Mouse (Mus musculus) embryonic facial prominence, embryonic 15.5 days (tissue): ENCODE data around the gene Gatm. TPM values are rescaled to one million over a fixed set of nuclear protein-coding genes. Genes with fewer than 3 reads are reported as not detected.

Experiments
- ATAC-seq: fragments of 200-750 bp; cut with Nextera tagmentation; 2 replicates; pipeline ENCODE4 v1.8.0; 2017; ENCODE audit warnings: low read depth, moderate TSS enrichment; ENCODE audit not compliant: insufficient number of reproducible peaks, low FRiP score, low TSS enrichment
- H3K27ac ChIP-seq: fragments of 300-500 bp; sonication (generic); replicated peaks from 2 replicates; pipeline ENCODE4 v1.5.1; 2015; ENCODE audit warnings: mild to moderate bottlenecking, inconsistent platforms
- H3K27me3 ChIP-seq: fragments of 300-500 bp; sonication (generic); 2 replicates; pipeline ENCODE4 v1.6.1; 2015; ENCODE audit warnings: inconsistent platforms
- H3K36me3 ChIP-seq: fragments of 300-500 bp; sonication (generic); 2 replicates; pipeline ENCODE4 v1.6.1; 2015; ENCODE audit warnings: mild to moderate bottlenecking, inconsistent platforms
- H3K4me1 ChIP-seq: fragments of 300-500 bp; sonication (generic); 2 replicates; pipeline ENCODE4 v1.6.1; 2015; ENCODE audit warnings: inconsistent platforms
- H3K4me2 ChIP-seq: fragments of 300-500 bp; sonication (generic); replicated peaks from 2 replicates; pipeline ENCODE4 v1.6.1; 2015; ENCODE audit warnings: mild to moderate bottlenecking, inconsistent platforms
- H3K4me3 ChIP-seq: fragments of 300-500 bp; sonication (generic); replicated peaks from 2 replicates; pipeline ENCODE4 v1.5.1; 2015; ENCODE audit warnings: mild to moderate bottlenecking, inconsistent platforms
- H3K9ac ChIP-seq: fragments of 300-500 bp; sonication (generic); 2 replicates; pipeline ENCODE4 v1.6.1; 2015; ENCODE audit warnings: inconsistent platforms
- H3K9me3 ChIP-seq: fragments of 300-500 bp; sonication (generic); replicated peaks from 2 replicates; pipeline ENCODE4 v1.6.1; 2016; ENCODE audit warnings: inconsistent platforms
- WGBS: fragments of 180-500 bp; shearing (Covaris S2); methylation state at CpG from one replicate; pipeline ENCODE4 v1.1.7; 2015; 5-methylcytosine and 5-hydroxymethylcytosine counted together
- polyA plus RNA-seq: library from polyadenylated mRNA; unstranded; fragments of >200 nt; fragmentation: Nextera tagmentation; extraction: Ambion mirVana; gene quantifications from 2 replicates; pipeline ENCODE4 v1.2.1, GENCODE M21; 2015

The Gatm gene
- polyA plus RNA-seq, 1 experiment from 2014 or later: 42.3 TPM

DNA sequence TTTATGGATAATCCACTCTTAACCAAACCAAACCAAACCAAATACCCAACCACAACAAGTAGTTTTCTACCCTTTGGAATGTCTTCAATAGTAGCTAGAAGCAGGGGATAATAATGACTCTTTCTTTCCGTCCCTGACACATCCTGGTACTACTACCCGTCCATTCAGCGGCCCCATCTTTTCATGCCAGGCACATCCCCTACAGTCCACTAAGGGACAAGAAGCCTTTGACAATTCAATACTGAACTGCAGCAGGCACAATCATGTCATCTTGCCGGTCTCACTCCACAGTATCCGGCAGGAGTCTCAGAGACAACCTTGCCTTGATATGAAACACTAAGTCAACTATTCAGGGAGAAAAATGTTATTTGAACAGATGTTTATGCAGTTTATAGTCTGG, 5.3 kb downstream of the Gatm start:
- Histone ChIP-seq H3K36me3 (no peaks in the 10 kb centered on the region), H3K27ac (no peak overlapping the region), H3K9ac (no peak overlapping the region), H3K4me3 (no peak overlapping the region), H3K4me1 (peaks cover 3% of the 10 kb centered on the region), H3K9me3 (no peaks in the 10 kb centered on the region), H3K27me3 (no peaks in the 10 kb centered on the region), H3K4me2 (no peak overlapping the region)
- ATAC-seq: no peak
- WGBS: 71% methylated on average over 5 of the region's 5 CpGs

DNA sequence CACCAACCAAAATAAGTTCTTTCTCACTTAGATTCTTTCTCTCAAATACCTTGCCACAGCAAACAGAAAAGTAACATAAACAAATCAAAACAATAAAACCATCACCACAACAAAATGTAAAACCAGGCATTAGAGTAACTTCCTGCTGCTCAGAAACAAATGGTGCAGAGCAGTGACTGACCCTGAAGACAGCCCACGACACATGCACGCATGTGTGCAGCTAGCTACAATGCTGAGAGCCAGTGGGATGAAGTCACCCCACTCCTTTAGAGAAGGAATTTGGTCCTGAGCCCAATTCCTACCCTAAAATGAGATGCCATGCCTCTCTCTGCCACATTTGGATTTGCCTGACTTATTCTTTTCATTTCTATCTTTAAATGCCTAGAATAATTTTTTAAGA, 9.7 kb downstream of the Gatm start:
- ATAC-seq: no peak
- no peak overlapping the region for H3K9ac ChIP-seq
- H3K36me3 ChIP-seq: no peaks in the 10 kb centered on the region
- H3K4me1 ChIP-seq: no peaks in the 10 kb centered on the region
- H3K4me3 ChIP-seq: no peak overlapping the region
- H3K27me3 ChIP-seq: no peaks in the 10 kb centered on the region
- H3K4me2 ChIP-seq: no peak overlapping the region
- no peaks in the 10 kb centered on the region for H3K9me3 ChIP-seq
- 69% methylated on average over 2 of the region's 2 CpGs for WGBS
- no peak overlapping the region for H3K27ac ChIP-seq

- Histone ChIP-seq H3K4me1 (no peaks in the 10 kb centered on the region), H3K36me3 (no peaks in the 10 kb centered on the region), H3K27me3 (no peaks in the 10 kb centered on the region), H3K27ac (no peak overlapping the region), H3K4me3 (no peak overlapping the region), H3K9me3 (no peaks in the 10 kb centered on the region), H3K4me2 (no peak overlapping the region), H3K9ac (no peak overlapping the region)
- 69% methylated on average over 2 of the region's 2 CpGs for WGBS
- no peak for ATAC-seq
Observed at GRCm38 (mm10) chr2:122599736-122600135, 11.4 kb downstream of the Gatm start.

GRCm38 (mm10) chr2:122595461-122595860, 15.6 kb downstream of the Gatm start:
- H3K4me1 ChIP-seq: no peaks in the 10 kb centered on the region
- no peak overlapping the region for H3K4me3 ChIP-seq
- no peaks in the 10 kb centered on the region for H3K27me3 ChIP-seq
- H3K27ac ChIP-seq: no peak overlapping the region
- no peaks in the 10 kb centered on the region for H3K9me3 ChIP-seq
- no peak overlapping the region for H3K4me2 ChIP-seq
- WGBS: 90% methylated on average over 16 of the region's 16 CpGs
- H3K36me3 ChIP-seq: no peaks in the 10 kb centered on the region
- no peak for ATAC-seq
- no peak overlapping the region for H3K9ac ChIP-seq

DNA sequence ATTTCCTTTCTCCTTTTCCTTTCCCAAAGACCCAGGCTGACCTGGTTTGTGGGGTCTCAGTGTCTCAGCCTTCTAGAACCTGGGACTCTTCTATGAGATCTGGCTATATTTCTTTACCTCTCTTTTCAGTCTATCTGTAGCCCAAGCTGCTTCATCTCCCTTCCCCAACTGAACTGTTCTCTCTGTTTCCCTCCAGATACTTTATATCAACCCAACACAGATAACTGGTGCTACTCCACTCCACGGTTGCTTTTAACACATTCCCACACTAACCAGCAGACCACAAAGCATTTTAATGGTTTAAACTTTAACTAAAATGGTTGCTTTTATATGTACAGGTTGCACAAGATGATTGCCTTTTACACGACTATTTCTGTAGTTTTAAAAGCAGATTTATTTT, 19.9 kb downstream of the Gatm start:
- Histone ChIP-seq H3K9ac (no peak overlapping the region), H3K27ac (no peak overlapping the region), H3K4me2 (no peak overlapping the region), H3K4me3 (no peak overlapping the region), H3K4me1 (no peaks in the 10 kb centered on the region), H3K9me3 (no peaks in the 10 kb centered on the region), H3K36me3 (no peaks in the 10 kb centered on the region), H3K27me3 (no peaks in the 10 kb centered on the region)
- 59% methylated on average over 2 of the region's 2 CpGs for WGBS
- ATAC-seq: no peak

DNA sequence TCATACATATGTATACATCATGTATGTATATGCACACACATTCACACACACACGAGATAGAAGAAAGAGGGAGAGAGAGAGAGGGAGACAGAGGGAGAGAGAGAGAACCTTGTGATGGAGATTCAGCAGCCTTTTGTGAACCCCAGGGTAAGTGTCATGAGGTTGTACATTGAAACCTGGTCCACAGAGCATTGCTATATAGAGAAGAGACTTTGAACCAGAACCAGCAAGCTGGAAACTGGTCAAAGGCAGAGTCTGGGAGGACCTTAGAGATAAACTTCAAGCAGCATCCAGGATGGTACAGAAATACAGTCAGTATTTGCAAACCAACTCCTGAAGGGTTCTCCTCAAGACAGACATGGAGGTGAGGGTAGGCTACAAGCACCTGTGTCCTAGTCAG, 20.8 kb downstream of the Gatm start:
- H3K9me3 ChIP-seq: no peaks in the 10 kb centered on the region
- H3K36me3 ChIP-seq: no peaks in the 10 kb centered on the region
- no peak overlapping the region for H3K4me2 ChIP-seq
- H3K27ac ChIP-seq: no peak overlapping the region
- no peak overlapping the region for H3K4me3 ChIP-seq
- ATAC-seq: no peak
- H3K27me3 ChIP-seq: no peaks in the 10 kb centered on the region
- no peaks in the 10 kb centered on the region for H3K4me1 ChIP-seq
- 69% methylated on average over 1 of the region's 1 CpGs for WGBS
- no peak overlapping the region for H3K9ac ChIP-seq

- Histone ChIP-seq H3K4me2 (no peak overlapping the region), H3K4me3 (no peak overlapping the region), H3K4me1 (no peaks in the 10 kb centered on the region), H3K27me3 (no peaks in the 10 kb centered on the region), H3K36me3 (no peaks in the 10 kb centered on the region), H3K27ac (no peak overlapping the region), H3K9me3 (no peaks in the 10 kb centered on the region), H3K9ac (no peak overlapping the region)
- WGBS: 72% methylated on average over 8 of the region's 8 CpGs
- ATAC-seq: no peak
Observed at GRCm38 (mm10) chr2:122587861-122588519, 23.1 kb downstream of the Gatm start.

DNA sequence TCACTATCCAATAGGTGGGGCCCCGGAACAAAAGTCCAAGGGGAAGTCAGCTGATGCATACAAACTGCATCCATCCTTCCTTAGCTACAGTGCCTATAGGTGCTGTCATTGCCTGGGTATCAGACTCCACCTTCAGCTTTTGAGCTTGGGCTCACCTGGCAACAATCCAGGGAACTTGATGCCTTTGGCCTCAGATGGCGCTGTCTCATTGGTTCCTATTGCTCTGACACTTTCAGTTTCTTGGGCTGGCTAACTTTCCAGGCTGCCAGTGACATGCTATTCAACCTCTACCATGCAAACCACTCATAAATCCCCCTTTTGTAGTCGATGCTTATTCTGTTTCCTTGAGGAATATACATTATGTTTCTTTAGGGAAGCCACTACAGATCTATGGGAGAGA, 24.8 kb downstream of the Gatm start:
- H3K36me3 ChIP-seq: no peaks in the 10 kb centered on the region

GRCm38 (mm10) chr2:122582324-122582723, 28.8 kb downstream of the Gatm start:
- no peak overlapping the region for H3K4me2 ChIP-seq
- ATAC-seq: no peak
- no peaks in the 10 kb centered on the region for H3K36me3 ChIP-seq
- no peak overlapping the region for H3K4me3 ChIP-seq
- no peaks in the 10 kb centered on the region for H3K4me1 ChIP-seq
- H3K27me3 ChIP-seq: no peaks in the 10 kb centered on the region
- no peak overlapping the region; the same call in 1 of the 2 replicates for H3K27ac ChIP-seq
- no peaks in the 10 kb centered on the region for H3K9me3 ChIP-seq
- H3K9ac ChIP-seq: no peak overlapping the region
- WGBS: 89% methylated on average over 3 of the region's 3 CpGs

More for the DNA sequence above, 24.8 kb downstream of the Gatm start:
- no peak overlapping the region for H3K4me3 ChIP-seq
- 64% methylated on average over 3 of the region's 3 CpGs for WGBS
- ATAC-seq: no peak
- H3K27ac ChIP-seq: no peak overlapping the region
- H3K9ac ChIP-seq: no peak overlapping the region
- no peaks in the 10 kb centered on the region for H3K9me3 ChIP-seq
- H3K4me1 ChIP-seq: no peaks in the 10 kb centered on the region
- H3K4me2 ChIP-seq: no peak overlapping the region
- H3K27me3 ChIP-seq: no peaks in the 10 kb centered on the region

- no peak overlapping the region for H3K9ac ChIP-seq
- no peaks in the 10 kb centered on the region for H3K4me1 ChIP-seq
- no peaks in the 10 kb centered on the region for H3K36me3 ChIP-seq
- 56% methylated on average over 3 of the region's 3 CpGs for WGBS
- H3K4me3 ChIP-seq: no peak overlapping the region
- ATAC-seq: no peak
- no peaks in the 10 kb centered on the region for H3K9me3 ChIP-seq
- H3K27ac ChIP-seq: no peak overlapping the region; the same call in 1 of the 2 replicates
- H3K27me3 ChIP-seq: no peaks in the 10 kb centered on the region
- H3K4me2 ChIP-seq: no peak overlapping the region
Observed at GRCm38 (mm10) chr2:122581361-122582017, 29.6 kb downstream of the Gatm start.

DNA sequence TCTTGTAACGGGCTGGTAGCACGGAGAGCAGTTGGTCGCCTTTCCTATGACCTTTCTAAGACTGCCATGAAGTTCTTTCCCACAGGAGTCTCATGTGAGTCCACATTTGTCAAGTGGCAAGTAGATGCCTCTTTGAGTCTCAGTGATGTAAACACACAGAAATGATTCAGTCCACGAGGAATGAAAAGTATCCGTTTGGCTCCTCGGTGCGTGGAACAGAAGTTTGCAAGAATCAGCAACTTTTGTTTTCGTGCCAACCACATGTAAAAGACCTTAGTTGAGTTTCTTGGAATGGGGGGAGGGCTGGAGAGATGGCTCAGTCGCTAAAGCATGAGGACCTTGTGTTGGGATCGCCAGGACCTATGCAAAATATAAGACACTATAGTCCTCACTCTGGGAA, 30.7 kb downstream of the Gatm start:
- no peak overlapping the region for H3K9ac ChIP-seq
- H3K27ac ChIP-seq: no peak overlapping the region
- ATAC-seq: no peak
- WGBS: 53% methylated on average over 10 of the region's 10 CpGs
- no peaks in the 10 kb centered on the region for H3K36me3 ChIP-seq
- H3K27me3 ChIP-seq: no peaks in the 10 kb centered on the region
- H3K4me3 ChIP-seq: no peak overlapping the region
- no peaks in the 10 kb centered on the region for H3K4me1 ChIP-seq
- no peaks in the 10 kb centered on the region for H3K9me3 ChIP-seq
- no peak overlapping the region for H3K4me2 ChIP-seq

DNA sequence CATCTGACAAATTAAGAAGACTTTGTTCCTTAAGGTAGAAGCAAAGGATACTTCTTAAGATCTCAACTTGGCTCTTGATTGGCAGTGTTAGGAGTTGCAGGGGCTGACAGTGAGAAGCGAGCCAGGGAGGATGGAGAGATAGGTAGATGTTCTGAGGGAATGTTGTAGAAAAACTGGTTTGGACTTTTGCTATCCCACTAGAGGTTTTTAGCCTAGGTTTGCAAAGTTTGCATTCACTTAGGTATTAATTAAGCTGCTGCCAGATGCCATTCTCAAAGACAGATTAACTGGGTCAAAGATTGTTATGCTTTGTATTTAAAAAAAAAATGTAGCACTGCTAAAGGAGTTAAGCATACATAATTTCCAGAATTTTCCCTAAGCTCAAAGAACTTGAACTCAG, 33.8 kb downstream of the Gatm start:
- H3K4me3 ChIP-seq: no peak overlapping the region
- H3K4me2 ChIP-seq: no peak overlapping the region
- H3K27ac ChIP-seq: no peak overlapping the region
- no peaks in the 10 kb centered on the region for H3K4me1 ChIP-seq
- no peak overlapping the region for H3K9ac ChIP-seq
- H3K36me3 ChIP-seq: no peaks in the 10 kb centered on the region
- H3K27me3 ChIP-seq: no peaks in the 10 kb centered on the region
- ATAC-seq: no peak
- no peaks in the 10 kb centered on the region for H3K9me3 ChIP-seq
- 47% methylated on average over 1 of the region's 1 CpGs for WGBS
